Mouse (Mus musculus) liver, embryonic 15.5 days (tissue): Measurements from ENCODE around the gene Nup85. TPM values are rescaled to one million over a fixed set of nuclear protein-coding genes. Genes with fewer than 3 reads are reported as not detected.

Experiments
- ATAC-seq: fragments of 200-750 bp; cut with Nextera tagmentation; 2 replicates; pipeline ENCODE4 v1.8.0; 2017; ENCODE audit warnings: moderate number of reproducible peaks, mild to moderate bottlenecking, moderate library complexity; ENCODE audit not compliant: insufficient read depth
- H3K27ac ChIP-seq: fragments of 300-500 bp; sonication (generic); replicated peaks from 2 replicates; pipeline ENCODE4 v1.5.1; 2015; ENCODE audit warnings: mild to moderate bottlenecking, inconsistent platforms
- H3K27me3 ChIP-seq: fragments of 300-500 bp; sonication (generic); 2 replicates; pipeline ENCODE4 v1.6.1; 2015; ENCODE audit warnings: mild to moderate bottlenecking, inconsistent platforms
- H3K36me3 ChIP-seq: fragments of 300-500 bp; sonication (generic); replicated peaks from 2 replicates; pipeline ENCODE4 v1.6.1; 2015; ENCODE audit warnings: moderate library complexity, mild to moderate bottlenecking, inconsistent platforms
- H3K4me1 ChIP-seq: fragments of 300-500 bp; sonication (generic); replicated peaks from 2 replicates; pipeline ENCODE4 v1.6.1; 2015; ENCODE audit warnings: inconsistent platforms
- H3K4me2 ChIP-seq: fragments of 300-500 bp; sonication (generic); 2 replicates; pipeline ENCODE4 v1.6.1; 2015; ENCODE audit warnings: moderate library complexity, mild to moderate bottlenecking, inconsistent platforms
- H3K4me3 ChIP-seq: fragments of 300-500 bp; sonication (generic); replicated peaks from 2 replicates; pipeline ENCODE4 v1.5.1; 2015; ENCODE audit warnings: mild to moderate bottlenecking, inconsistent platforms
- H3K9ac ChIP-seq: fragments of 300-500 bp; sonication (generic); 2 replicates; pipeline ENCODE4 v1.6.1; 2015; ENCODE audit warnings: moderate library complexity, mild to moderate bottlenecking, inconsistent platforms
- H3K9me3 ChIP-seq: fragments of 300-500 bp; sonication (generic); replicated peaks from 2 replicates; pipeline ENCODE4 v1.6.1; 2016; ENCODE audit warnings: inconsistent platforms
- WGBS: fragments of 180-500 bp; shearing (Covaris S2); methylation state at CpG from one replicate; pipeline ENCODE4 v1.1.7; 2015; ENCODE audit warnings: mixed read lengths; ENCODE audit not compliant: insufficient replicate concordance; 5-methylcytosine and 5-hydroxymethylcytosine counted together
- polyA plus RNA-seq: library from polyadenylated mRNA; unstranded; fragments of >200 nt; fragmentation: Nextera tagmentation; extraction: Ambion mirVana; gene quantifications from 2 replicates; pipeline ENCODE4 v1.2.1, GENCODE M21; 2015

Nup85 gene
- polyA plus RNA-seq, 1 experiment from 2014 or later: 111 TPM

DNA sequence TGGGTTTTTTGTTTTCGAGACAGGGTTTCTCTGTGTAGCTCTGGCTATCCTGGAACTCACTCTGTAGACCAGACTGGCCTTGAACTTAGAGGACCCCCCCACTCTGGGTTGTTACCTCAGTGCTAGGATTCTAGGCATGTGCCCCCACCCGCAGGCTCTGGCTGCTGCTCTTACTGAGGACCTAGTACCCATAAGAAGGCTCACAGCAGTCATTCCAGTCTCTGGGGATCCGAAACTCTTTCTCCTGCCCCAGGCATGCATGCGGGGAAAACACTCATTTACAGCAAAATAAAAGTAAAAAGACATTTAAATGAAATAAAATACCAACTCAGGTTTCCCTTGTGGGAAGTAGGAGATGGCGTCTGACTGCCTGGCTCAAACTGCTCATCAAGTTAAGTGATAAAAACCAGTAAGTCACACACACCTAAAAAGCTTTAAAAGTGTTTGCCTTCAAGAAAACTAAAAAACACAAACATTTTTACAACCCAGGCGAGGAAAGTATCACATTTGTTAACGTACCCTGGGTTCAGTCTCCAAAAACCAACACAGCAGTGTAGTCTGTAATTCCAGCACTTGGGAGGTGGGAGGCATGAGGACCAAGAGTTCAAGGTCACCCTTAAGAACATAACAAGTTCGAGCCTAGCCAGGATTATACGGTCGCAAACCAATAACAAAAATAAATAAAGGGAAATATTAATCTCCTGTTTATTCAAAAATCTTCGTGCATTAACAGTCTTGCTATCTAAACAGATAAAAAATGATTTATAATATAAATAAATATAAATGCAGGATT lies 62.8 kb downstream of the Nup85 start:
- no peaks in the 10 kb centered on the region for H3K9me3 ChIP-seq
- H3K9ac ChIP-seq: peak overlapping the region; percentile 79
- peak overlapping the region; percentile 84 for H3K4me3 ChIP-seq
- H3K4me2 ChIP-seq: peak overlapping the region; percentile 98
- H3K4me1 ChIP-seq: peaks cover 42% of the 10 kb centered on the region
- no peaks in the 10 kb centered on the region for H3K27me3 ChIP-seq
- H3K36me3 ChIP-seq: peaks cover 16% of the 10 kb centered on the region
- no peak for ATAC-seq
- H3K27ac ChIP-seq: peak overlapping the region; percentile 83
- 41% methylated on average over 11 of the region's 11 CpGs for WGBS

- Histone ChIP-seq H3K4me1 (peaks cover 42% of the 10 kb centered on the region), H3K36me3 (peaks cover 7% of the 10 kb centered on the region), H3K27me3 (no peaks in the 10 kb centered on the region), H3K9ac (peak within 1 kb of the TSS; percentile 79), H3K27ac (peak within 1 kb of the TSS; percentile 83), H3K9me3 (no peaks in the 10 kb centered on the region), H3K4me2 (peak within 1 kb of the TSS; percentile 98), H3K4me3 (peak within 1 kb of the TSS; percentile 84)
- WGBS: under 1% methylated on average over 47 of the region's 47 CpGs
- peak; percentile 100 for ATAC-seq
Observed at GRCm38 (mm10) chr11:115627705-115628464, 63.7 kb downstream of the Nup85 start, which contains the start of gene Slc25a19. Slc25a19 (minus strand) TSS chr11:115628295.

DNA sequence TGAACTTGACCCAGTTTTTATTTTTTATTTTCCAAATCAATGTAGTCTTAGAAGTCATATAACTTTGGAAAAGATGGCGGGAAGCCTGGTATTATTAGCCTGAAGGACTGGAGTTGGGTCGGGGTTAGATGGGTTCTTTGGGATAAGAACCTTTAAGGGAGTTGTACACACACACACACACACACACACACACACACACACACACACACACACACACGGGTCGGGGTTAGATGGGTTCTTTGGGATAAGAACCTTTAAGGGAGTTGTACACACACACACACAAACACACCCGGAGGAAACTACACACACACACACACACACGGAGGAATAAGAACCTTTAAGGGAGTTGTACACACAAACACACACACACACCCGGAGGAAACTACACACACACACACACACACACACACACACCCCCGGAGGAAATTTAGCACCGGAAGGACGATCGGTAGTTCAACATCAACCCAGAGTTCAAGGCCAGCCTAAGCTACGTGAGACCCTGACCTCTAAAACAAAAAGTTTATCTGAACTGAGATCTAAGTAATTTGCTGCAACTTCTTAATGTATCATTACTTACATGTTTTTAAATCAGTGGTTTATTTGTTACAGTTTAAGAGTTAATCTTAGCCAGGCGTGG lies 64.3 kb downstream of the Nup85 start:
- ATAC-seq: peak; percentile 4
- peaks cover under 1% of the 10 kb centered on the region; the same call in 1 of the 2 replicates for H3K36me3 ChIP-seq
- peaks cover 42% of the 10 kb centered on the region for H3K4me1 ChIP-seq
- 42% methylated on average over 13 of the region's 13 CpGs for WGBS
- H3K27ac ChIP-seq: peak overlapping the region; percentile 56
- peak overlapping the region; percentile 46 for H3K9ac ChIP-seq
- no peaks in the 10 kb centered on the region for H3K9me3 ChIP-seq
- peak overlapping the region; percentile 84 for H3K4me3 ChIP-seq
- no peaks in the 10 kb centered on the region for H3K27me3 ChIP-seq
- H3K4me2 ChIP-seq: peak overlapping the region; percentile 98

DNA sequence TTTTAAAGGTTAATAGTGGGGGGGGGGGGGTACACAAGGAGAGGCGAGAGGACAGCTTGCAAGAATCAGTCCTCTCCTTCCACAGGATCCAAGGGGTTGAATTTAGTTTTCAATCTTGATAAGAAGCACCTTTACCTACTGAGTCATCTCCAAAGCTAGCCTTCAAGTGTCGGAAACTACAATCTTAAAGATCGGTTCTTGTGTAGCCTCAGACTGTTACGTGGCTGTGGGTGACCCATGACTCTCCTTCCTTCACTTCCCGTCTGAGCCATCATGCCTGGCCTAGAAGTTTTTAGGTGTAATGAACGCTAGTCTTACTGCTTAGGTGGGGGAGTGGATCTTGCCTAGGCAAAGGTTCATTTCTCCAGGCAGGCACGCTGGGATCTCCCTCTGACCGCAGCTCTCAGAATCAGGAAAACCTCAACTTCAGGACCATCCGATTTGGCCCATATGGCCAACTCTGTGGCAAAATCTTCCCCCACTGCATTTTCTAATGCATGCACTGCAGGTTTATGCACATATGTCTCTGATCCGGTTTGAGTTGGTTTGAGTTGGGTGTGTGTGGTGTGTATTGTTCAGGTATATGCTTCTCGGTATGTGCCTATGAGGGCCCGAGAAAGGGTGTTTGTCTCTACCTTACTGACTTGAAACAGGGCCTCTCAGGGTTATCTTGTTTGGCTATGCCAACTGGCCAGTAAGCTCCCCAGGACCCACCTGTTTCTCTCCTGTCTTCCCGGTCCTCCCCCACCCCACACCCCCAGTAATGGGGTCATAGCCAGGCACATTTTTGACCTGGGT lies 65.7 kb downstream of the Nup85 start:
- Histone ChIP-seq H3K4me1 (peaks cover 42% of the 10 kb centered on the region), H3K9me3 (no peaks in the 10 kb centered on the region), H3K9ac (no peak overlapping the region), H3K36me3 (no peaks in the 10 kb centered on the region), H3K4me2 (no peak overlapping the region), H3K4me3 (no peak overlapping the region), H3K27me3 (no peaks in the 10 kb centered on the region), H3K27ac (no peak overlapping the region)
- WGBS: 71% methylated on average over 13 of the region's 13 CpGs
- no peak for ATAC-seq

DNA sequence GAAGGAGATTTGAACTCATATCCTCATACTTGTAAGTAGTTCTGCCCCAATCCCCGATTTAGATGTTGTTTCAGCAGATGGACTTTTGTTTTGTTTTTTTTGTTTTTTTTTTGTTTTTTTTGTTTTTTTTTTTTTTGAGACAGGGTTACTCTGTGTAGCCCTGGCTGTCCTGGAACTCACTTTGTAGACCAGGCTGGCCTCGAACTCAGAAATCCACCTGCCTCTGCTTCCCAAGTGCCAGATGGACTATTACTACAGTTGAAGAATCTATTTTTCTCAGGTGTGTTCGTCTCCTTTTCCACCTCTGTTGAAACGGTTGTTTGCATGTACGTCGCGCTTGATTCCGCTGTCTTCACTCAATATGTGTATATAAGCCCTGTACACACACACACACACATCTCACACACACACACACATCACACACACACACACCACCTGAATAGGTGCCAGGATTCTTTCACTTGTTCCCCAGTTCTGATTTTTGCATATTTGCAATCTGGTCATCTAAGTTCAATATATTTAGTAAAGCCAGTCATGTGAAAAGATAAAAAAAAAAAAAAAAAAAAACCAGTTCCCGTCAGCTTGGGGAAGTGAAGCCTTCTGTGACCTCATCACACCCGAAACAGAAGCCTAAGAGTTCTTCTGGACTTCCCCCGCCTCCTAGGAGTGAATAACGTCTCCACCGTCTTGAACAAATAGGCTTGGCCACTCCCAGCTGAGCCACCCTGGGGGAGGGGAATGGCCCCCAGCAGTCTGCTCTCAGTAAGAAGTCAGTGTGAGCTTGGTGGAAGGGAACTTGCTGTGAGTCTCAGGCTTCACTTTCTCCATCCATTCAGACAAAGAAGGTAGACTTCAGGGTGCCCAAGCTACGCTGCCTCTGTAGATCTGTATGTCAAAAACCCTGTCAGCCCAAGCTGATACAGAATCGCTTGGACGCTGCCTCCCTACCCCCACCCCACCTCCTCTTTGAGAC lies 66.6 kb downstream of the Nup85 start:
- ATAC-seq: no peak
- Histone ChIP-seq H3K9me3 (no peaks in the 10 kb centered on the region), H3K27ac (peak overlapping the region; percentile 51), H3K4me1 (peaks cover 42% of the 10 kb centered on the region), H3K4me2 (peak overlapping the region; percentile 41), H3K27me3 (no peaks in the 10 kb centered on the region), H3K4me3 (no peak overlapping the region), H3K9ac (no peak overlapping the region), H3K36me3 (no peaks in the 10 kb centered on the region)
- WGBS: 42% methylated on average over 16 of the region's 16 CpGs

DNA sequence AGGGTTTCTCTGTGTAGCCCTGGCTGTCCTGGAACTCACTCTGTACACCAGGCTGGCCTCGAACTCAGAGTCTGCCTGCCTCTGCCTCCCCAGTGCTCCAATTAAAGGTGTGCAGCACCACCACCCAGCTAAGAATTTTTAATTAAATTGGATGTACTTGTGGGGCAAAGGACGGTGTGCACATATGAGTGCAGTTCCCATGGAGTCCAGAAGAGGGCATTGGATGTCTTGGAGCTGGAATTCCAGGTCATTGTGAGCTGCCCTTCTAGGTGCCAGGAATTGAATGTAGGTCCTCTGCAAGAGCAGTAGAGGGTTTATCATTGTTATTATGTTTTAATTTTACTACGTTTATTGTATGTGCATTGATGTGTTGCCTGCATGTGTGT lies 67.3 kb downstream of the Nup85 start:
- H3K9ac ChIP-seq: no peak overlapping the region
- no peak overlapping the region for H3K4me3 ChIP-seq
- H3K4me2 ChIP-seq: peak overlapping the region; percentile 41; the same call in 1 of the 2 replicates

GRCm38 (mm10) chr11:115632247-115632646 lies 68.0 kb downstream of the Nup85 start:
- WGBS: 61% methylated on average over 7 of the region's 7 CpGs
- Histone ChIP-seq H3K27ac (no peak overlapping the region), H3K36me3 (no peaks in the 10 kb centered on the region), H3K27me3 (no peaks in the 10 kb centered on the region), H3K4me3 (no peak overlapping the region), H3K4me1 (peaks cover 28% of the 10 kb centered on the region), H3K9me3 (no peaks in the 10 kb centered on the region), H3K9ac (no peak overlapping the region), H3K4me2 (no peak overlapping the region)
- ATAC-seq: no peak

More for the DNA sequence above, 67.3 kb downstream of the Nup85 start:
- Histone ChIP-seq H3K9me3 (no peaks in the 10 kb centered on the region), H3K36me3 (no peaks in the 10 kb centered on the region), H3K27me3 (no peaks in the 10 kb centered on the region), H3K27ac (peak overlapping the region; percentile 51), H3K4me1 (peaks cover 36% of the 10 kb centered on the region)
- WGBS: 19% methylated on average over 3 of the region's 3 CpGs
- no peak for ATAC-seq

GRCm38 (mm10) chr11:115632862-115633261 lies 68.6 kb downstream of the Nup85 start:
- 56% methylated on average over 10 of the region's 10 CpGs for WGBS
- Histone ChIP-seq H3K9ac (no peak overlapping the region), H3K36me3 (no peaks in the 10 kb centered on the region), H3K4me1 (peaks cover 22% of the 10 kb centered on the region), H3K27me3 (no peaks in the 10 kb centered on the region), H3K4me2 (no peak overlapping the region), H3K27ac (no peak overlapping the region), H3K9me3 (no peaks in the 10 kb centered on the region), H3K4me3 (no peak overlapping the region)
- no peak for ATAC-seq
